Mouse (Mus musculus) embryonic facial prominence, embryonic 10.5 days (tissue): ENCODE measurements around the gene Rpl27a. TPM values are rescaled to one million over a fixed set of nuclear protein-coding genes. Genes with fewer than 3 reads are reported as not detected.

Experiments
- DNase-seq: peaks from one replicate; pipeline ENCODE4 v3.0.0-alpha.2; 2017; ENCODE audit warnings: low spot score
- H3K27ac ChIP-seq: fragments of 300-500 bp; sonication (generic); replicated peaks from 2 replicates; pipeline ENCODE4 v1.5.1; 2016; ENCODE audit warnings: mild to moderate bottlenecking
- H3K27me3 ChIP-seq: fragments of 300-500 bp; sonication (generic); replicated peaks from 2 replicates; pipeline ENCODE4 v1.6.1; 2016; ENCODE audit warnings: low read depth, mild to moderate bottlenecking; ENCODE audit not compliant: poor library complexity, severe bottlenecking
- H3K36me3 ChIP-seq: fragments of 300-500 bp; sonication (generic); replicated peaks from 2 replicates; pipeline ENCODE4 v1.6.1; 2016; ENCODE audit warnings: mild to moderate bottlenecking, moderate library complexity
- H3K4me1 ChIP-seq: fragments of 300-500 bp; sonication (generic); 2 replicates; pipeline ENCODE4 v1.6.1; 2016
- H3K4me3 ChIP-seq: fragments of 300-500 bp; sonication (generic); 2 replicates; pipeline ENCODE4 v1.5.1; 2016; ENCODE audit warnings: mild to moderate bottlenecking, moderate library complexity
- H3K9me3 ChIP-seq: fragments of 300-500 bp; sonication (generic); 2 replicates; pipeline ENCODE4 v1.6.1; 2016; ENCODE audit warnings: mild to moderate bottlenecking
- WGBS: fragments of 180-500 bp; shearing (Covaris S2); methylation state at CpG from one replicate; pipeline ENCODE4 v1.1.7; 2016; 5-methylcytosine and 5-hydroxymethylcytosine counted together
- polyA plus RNA-seq: library from polyadenylated mRNA; unstranded; fragments of >200 nt; fragmentation: Nextera tagmentation; extraction: Ambion mirVana; gene quantifications from 2 replicates; pipeline ENCODE4 v1.2.1, GENCODE M21; 2016

Gene Rpl27a
- polyA plus RNA-seq, 1 experiment from 2014 or later = 132 TPM

DNA sequence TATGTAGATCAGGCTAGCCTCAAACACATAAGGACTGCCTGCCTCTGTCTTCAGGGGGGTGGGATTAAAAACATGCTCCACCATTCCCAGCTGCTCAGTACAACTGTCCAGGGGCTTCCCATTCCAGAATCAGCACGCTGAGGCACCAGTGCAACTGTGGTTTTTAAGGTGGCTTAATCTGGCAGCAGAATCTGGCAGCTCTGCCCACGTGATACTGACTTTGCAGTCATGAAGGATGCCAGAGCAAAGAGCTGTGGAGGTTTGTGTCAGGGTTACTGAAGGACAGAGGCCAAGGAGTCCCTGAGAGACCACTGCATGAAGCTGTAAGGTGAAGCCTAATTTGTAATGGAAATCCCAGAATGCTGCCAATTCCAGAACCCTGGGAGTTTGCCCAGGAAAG is 8.1 kb upstream of the Rpl27a start:
- H3K4me1 ChIP-seq = peaks cover 11% of the 10 kb centered on the region
- H3K9me3 ChIP-seq = no peaks in the 10 kb centered on the region
- no peak for DNase-seq
- H3K27ac ChIP-seq = no peak overlapping the region
- H3K36me3 ChIP-seq = no peaks in the 10 kb centered on the region
- peaks cover 6% of the 10 kb centered on the region; the same call in 1 of the 2 replicates for H3K27me3 ChIP-seq
- no peak overlapping the region for H3K4me3 ChIP-seq
- 71% methylated on average over 2 of the region's 2 CpGs for WGBS

DNA sequence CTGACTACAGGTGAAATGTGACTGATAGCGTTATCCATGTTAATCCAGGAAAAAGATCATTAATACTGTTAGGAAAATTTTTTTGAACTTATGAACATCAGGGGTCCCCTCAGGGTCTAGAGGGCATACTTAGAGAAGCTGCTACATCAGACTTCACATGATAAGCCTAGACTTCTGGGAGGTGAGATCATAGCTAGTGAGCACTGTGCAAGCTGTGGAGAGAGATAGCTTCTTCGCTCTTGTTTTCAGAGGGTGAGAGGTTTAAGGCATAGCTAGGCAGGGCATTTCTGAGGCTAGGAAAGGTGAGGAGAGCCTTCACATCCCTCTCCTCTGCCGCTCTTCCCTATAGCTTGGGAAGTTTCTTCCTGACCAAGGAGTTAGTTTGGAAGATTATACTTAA is 7.1 kb upstream of the Rpl27a start:
- no peak for DNase-seq
- H3K9me3 ChIP-seq = no peaks in the 10 kb centered on the region
- peaks cover 10% of the 10 kb centered on the region for H3K4me1 ChIP-seq
- no peak overlapping the region for H3K4me3 ChIP-seq
- H3K27ac ChIP-seq = no peak overlapping the region
- H3K36me3 ChIP-seq = no peaks in the 10 kb centered on the region
- H3K27me3 ChIP-seq = peaks cover 6% of the 10 kb centered on the region; the same call in 1 of the 2 replicates
- 90% methylated on average over 3 of the region's 3 CpGs for WGBS

DNA sequence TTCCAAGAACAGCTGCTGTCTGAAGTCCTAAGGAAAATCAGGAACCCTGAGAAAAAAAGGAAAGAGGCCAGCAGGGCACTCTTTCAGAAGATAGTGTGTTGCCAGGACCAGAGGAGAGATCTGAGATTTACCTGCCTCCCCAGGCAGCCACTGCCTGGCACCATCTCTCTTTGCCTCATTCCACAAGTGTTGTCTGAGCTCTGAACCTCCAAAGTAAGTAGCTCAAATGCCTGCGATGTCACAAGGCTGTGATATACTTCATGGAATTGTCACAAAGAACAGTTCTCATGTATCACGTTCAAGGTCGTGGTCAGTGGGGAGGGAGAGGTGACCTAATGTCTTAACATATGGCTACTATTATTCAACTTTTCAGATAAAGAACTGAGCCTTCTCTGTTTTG is 2.4 kb upstream of the Rpl27a start:
- peaks cover 18% of the 10 kb centered on the region for H3K36me3 ChIP-seq
- H3K27ac ChIP-seq = no peak overlapping the region
- no peak overlapping the region for H3K4me3 ChIP-seq
- no peak for DNase-seq
- WGBS = 81% methylated on average over 3 of the region's 3 CpGs
- H3K27me3 ChIP-seq = no peaks in the 10 kb centered on the region
- H3K4me1 ChIP-seq = peaks cover 25% of the 10 kb centered on the region
- no peaks in the 10 kb centered on the region for H3K9me3 ChIP-seq

DNA sequence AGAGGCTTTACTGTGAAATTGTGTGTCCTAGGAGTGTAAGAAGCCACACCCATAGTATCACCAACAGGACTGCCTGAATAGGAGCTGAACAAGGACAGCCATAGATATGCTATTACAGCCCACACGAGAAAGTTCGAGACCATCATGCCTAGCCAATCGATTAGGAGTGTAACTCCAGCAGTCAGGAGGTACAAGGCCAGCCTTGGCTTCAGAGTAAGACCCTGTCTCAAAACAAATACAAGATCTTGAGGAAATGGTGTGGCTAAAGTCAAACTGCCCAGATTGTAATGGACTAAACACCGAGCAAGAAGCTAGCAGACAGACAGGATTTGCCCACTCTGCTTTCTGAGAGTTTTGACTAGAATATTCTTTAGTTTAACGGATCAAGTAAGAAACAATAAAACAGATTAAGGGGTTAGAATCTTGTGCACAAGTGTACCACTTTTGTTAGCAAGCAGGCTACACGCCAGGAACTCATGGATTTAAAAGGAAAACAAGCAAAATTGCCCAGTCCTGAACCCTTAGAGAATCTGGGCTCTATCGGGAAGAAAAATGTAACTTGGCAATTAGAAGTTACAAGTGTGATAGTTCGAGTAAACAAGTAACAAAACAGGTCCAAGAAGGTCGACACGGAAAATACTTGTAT is 788 bp upstream of the Rpl27a start:
- 23% methylated on average over 10 of the region's 10 CpGs for WGBS
- no peak for DNase-seq
- Histone ChIP-seq H3K36me3 (peaks cover 35% of the 10 kb centered on the region), H3K9me3 (no peaks in the 10 kb centered on the region), H3K4me3 (peak overlapping the region; percentile 99), H3K27ac (peak overlapping the region; percentile 98), H3K27me3 (no peaks in the 10 kb centered on the region), H3K4me1 (peaks cover 34% of the 10 kb centered on the region)

GRCm38 (mm10) chr7:109519936-109520335 is 989 bp downstream of the Rpl27a start:
- Histone ChIP-seq H3K36me3 (peaks cover 52% of the 10 kb centered on the region), H3K9me3 (no peaks in the 10 kb centered on the region), H3K4me1 (peaks cover 34% of the 10 kb centered on the region), H3K27ac (peak overlapping the region; percentile 98), H3K27me3 (no peaks in the 10 kb centered on the region), H3K4me3 (peak overlapping the region; percentile 99)
- DNase-seq = peak; percentile 30
- 4% methylated on average over 10 of the region's 10 CpGs for WGBS

DNA sequence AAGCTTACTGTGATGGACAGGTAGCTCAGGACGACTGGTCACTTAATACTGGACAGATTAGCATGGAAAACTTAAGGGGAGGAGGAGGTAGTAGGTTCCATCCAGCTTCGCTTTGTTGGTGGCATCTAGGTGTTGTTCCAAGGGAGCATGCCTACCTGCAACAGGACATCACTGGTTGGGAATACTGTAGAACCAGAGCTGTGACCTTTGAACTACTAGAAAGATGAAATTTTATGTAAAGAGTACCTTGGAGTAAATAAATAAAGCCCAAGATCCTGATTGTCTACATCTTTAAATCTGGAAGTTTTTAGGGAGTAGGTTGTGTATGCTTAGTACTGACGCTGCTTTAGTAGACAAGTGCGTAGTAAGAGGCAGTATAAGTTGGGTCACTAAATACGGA is 3.1 kb downstream of the Rpl27a start:
- Histone ChIP-seq H3K36me3 (peaks cover 73% of the 10 kb centered on the region), H3K4me3 (0 out of 2 replicates have a peak overlapping the region, but pooled peaks have one; percentile 99), H3K27me3 (no peaks in the 10 kb centered on the region), H3K4me1 (peaks cover 34% of the 10 kb centered on the region), H3K9me3 (no peaks in the 10 kb centered on the region), H3K27ac (no peak overlapping the region)
- no peak for DNase-seq
- 80% methylated on average over 5 of the region's 5 CpGs for WGBS

DNA sequence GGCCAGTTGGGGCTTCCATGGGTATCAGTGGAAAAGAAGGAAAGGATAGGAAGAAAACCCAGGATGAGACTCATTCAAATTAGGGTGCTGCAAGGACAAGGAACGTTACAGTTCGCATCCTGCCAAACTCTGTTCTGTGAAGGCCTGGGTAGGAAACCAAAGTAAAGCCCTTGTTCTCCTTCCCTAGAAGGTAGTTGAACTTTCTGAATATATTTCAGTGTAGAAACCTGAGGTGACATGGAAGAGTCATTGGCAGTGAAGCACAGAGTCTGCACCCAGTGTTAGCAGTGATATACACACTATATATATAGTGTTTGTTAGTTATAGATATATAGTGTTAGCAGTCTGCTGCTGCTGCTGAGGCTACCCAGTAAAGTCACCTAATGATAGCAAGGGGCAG is 4.4 kb downstream of the Rpl27a start:
- H3K9me3 ChIP-seq = no peaks in the 10 kb centered on the region
- peaks cover 26% of the 10 kb centered on the region for H3K4me1 ChIP-seq
- H3K4me3 ChIP-seq = no peak overlapping the region
- 59% methylated on average over 2 of the region's 2 CpGs for WGBS
- DNase-seq = no peak
- H3K27me3 ChIP-seq = no peaks in the 10 kb centered on the region
- H3K36me3 ChIP-seq = peaks cover 85% of the 10 kb centered on the region
- no peak overlapping the region for H3K27ac ChIP-seq

- Histone ChIP-seq H3K4me3 (no peak overlapping the region), H3K27me3 (no peaks in the 10 kb centered on the region), H3K27ac (no peak overlapping the region), H3K4me1 (peaks cover 26% of the 10 kb centered on the region), H3K9me3 (no peaks in the 10 kb centered on the region), H3K36me3 (peaks cover 89% of the 10 kb centered on the region)
- DNase-seq = peak; percentile 22
- WGBS = 61% methylated on average over 6 of the region's 6 CpGs
Measured at GRCm38 (mm10) chr7:109523741-109524441, 4.9 kb downstream of the Rpl27a start.

DNA sequence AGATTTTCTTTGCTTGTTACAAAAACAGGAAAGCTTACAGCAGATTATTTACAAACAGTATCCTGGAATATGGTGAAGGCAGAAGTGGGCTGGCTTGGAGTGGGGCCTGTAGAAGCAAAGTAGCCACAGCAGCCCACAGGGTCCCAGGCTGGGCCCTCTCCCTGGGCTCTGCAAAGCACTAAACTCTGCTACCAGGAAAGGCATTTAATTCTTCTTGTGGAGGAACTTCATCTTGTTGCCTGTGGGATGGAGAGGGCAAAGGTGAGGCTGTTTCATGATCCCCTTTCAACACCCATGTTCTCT is 5.4 kb downstream of the Rpl27a start:
- no peak for DNase-seq
- H3K4me3 ChIP-seq = no peak overlapping the region
- no peak overlapping the region for H3K27ac ChIP-seq
- H3K9me3 ChIP-seq = no peaks in the 10 kb centered on the region
- peaks cover 26% of the 10 kb centered on the region for H3K4me1 ChIP-seq
- H3K27me3 ChIP-seq = no peaks in the 10 kb centered on the region
- H3K36me3 ChIP-seq = peaks cover 91% of the 10 kb centered on the region

- no peaks in the 10 kb centered on the region for H3K9me3 ChIP-seq
- 83% methylated on average over 3 of the region's 3 CpGs for WGBS
- peaks cover 26% of the 10 kb centered on the region for H3K4me1 ChIP-seq
- no peaks in the 10 kb centered on the region for H3K27me3 ChIP-seq
- no peak overlapping the region for H3K4me3 ChIP-seq
- H3K27ac ChIP-seq = no peak overlapping the region
- H3K36me3 ChIP-seq = peaks cover 92% of the 10 kb centered on the region
- no peak for DNase-seq
Measured at GRCm38 (mm10) chr7:109524763-109525162, 5.8 kb downstream of the Rpl27a start.

DNA sequence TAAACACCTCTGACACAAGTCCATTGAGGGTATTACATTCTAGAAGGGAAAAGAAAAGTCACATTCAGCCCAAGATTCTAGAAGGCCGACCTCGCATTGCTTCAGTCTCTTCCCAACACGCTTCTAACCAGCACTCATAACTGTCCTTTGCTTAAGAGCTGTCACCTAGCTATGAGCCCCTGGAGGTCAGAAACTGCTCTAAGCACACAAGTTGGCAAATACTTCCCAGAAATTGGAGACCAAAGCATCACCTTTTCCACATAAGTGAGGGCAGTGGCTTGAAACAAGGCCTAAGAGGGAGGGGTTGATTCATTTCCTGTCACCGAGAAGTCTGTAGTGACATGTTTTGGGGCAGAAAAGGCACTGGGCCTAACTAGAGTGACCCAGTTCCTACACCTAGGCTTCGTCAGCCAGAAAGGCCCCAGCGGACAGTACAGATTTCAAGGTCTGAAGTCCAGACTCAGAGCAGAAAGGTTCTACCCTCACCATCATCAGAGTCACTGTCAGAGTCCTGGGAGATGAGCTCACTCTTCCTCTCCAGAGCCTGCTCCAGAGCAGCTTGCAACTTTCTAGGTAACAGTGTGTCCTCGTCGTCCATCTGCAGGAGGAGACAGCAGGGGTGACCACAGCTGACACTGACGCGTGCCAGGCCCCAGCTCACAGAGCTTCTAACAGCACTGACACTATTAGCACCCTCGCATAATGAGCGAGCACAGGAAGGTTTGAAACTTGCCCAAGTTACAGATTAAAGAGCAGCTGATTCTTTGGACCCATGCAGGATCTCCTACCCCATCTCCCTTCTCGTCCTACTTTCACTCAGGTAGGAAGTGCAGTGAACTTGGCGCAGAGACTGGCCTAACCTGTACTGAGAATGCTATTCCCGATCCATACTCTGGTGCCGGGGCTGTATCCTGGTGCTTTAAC is 7.1 kb downstream of the Rpl27a start:
- Histone ChIP-seq H3K4me1 (peaks cover 14% of the 10 kb centered on the region), H3K4me3 (no peak overlapping the region), H3K27ac (no peak overlapping the region; the same call in 1 of the 2 replicates), H3K36me3 (peaks cover 92% of the 10 kb centered on the region), H3K9me3 (no peaks in the 10 kb centered on the region), H3K27me3 (no peaks in the 10 kb centered on the region)
- 81% methylated on average over 16 of the region's 16 CpGs for WGBS
- no peak for DNase-seq

DNA sequence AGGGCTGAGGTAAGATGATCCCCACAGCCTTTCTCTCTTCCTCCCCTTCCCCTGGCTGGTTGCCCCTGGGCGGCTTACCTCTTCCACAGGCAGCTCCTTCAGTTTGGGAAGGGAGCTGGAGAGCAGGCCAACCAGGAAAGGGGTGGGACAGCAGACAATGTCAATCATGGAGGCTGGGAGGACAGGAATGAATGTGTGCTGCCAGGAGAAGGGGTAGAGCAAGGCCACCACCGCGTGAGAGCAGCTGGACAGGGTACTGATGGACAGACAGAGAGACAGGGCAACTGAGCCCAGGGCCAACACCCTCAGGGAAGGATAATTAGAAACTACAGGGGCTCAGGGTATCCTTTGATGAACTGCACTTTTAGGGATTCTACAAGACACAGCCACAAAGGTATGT is 8.6 kb downstream of the Rpl27a start:
- Histone ChIP-seq H3K27ac (no peak overlapping the region), H3K27me3 (no peaks in the 10 kb centered on the region), H3K36me3 (peaks cover 92% of the 10 kb centered on the region), H3K4me1 (no peaks in the 10 kb centered on the region), H3K9me3 (no peaks in the 10 kb centered on the region), H3K4me3 (no peak overlapping the region)
- 55% methylated on average over 3 of the region's 3 CpGs for WGBS
- DNase-seq = no peak
